8 mouse cellular contexts compared by ENCODE assay signal in the genomic region with DNA sequence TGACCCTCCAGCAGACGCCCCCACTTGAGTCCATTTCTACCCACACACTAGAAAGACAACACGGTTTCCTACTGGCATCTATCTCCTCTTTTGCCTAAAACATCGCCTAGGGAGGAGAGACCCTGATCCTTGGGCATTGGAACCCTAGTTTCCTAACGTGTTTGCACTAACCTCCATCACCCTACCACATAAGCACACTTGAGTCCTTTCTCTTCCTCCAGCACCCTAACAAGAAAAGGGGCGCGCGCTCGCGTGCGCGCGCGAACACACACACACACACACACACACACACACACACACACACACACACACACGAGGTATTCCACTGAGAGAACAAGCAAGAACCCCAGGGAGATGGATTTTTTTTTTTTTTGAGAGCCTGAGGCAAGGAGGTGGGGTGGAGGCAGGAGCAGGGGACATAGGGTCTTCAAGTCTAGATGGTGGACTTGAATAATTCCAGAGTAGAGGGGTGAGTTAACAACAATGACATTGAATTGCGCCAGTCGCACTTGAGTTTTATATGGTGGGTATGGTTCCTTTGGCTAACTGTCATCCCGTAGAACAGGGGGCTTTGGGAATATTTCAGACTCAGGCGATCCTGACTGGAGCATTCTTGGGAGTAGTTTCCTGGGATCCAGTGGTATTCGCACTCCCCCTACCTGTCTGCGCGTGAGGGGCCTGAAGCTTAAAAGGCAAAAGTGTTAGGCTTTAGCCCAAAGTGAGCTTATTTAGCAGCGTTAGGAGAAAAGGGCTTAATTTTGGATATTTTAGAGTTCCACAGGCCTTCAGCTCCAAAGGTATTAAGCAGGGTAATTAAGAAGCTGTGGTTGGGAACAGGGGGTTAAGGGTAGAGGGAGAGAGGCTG. TPM values are rescaled to one million over a fixed set of nuclear protein-coding genes. Genes with fewer than 3 reads are reported as not detected.
DNase-seq lines count a peak whose midpoint lies in the region; ATAC-seq and TF ChIP-seq lines count a peak whose summit lies in the region.

No protein-coding gene starts in this region.

- DNase-seq in heart, adult 8-10 months (ENCODE audit: low spot score) = no peak
- DNase-seq in brain, embryonic 14.5 days (ENCODE audit: low read depth) = peak; percentile 64
- no peak for DNase-seq in liver, postnatal 0 days
- DNase-seq in thymus, postnatal 0 days (ENCODE audit: low spot score) = no peak
- DNase-seq in kidney, postnatal 4 days = no peak

- no peaks in the 10 kb centered on the region for H3K27me3 ChIP-seq in heart, embryonic 11.5 days (ENCODE audit: control insufficient read depth, insufficient read depth, low read length)
- no peaks in the 10 kb centered on the region for H3K27me3 ChIP-seq in forebrain, embryonic 15.5 days
- H3K27me3 ChIP-seq in liver, postnatal 0 days (ENCODE audit: insufficient read depth, low read length) = no peaks in the 10 kb centered on the region
- no peaks in the 10 kb centered on the region for H3K27me3 ChIP-seq in stomach, embryonic 16.5 days (ENCODE audit: control insufficient read depth, insufficient read depth, low read length)

- H3K27ac ChIP-seq in heart, embryonic 11.5 days (ENCODE audit: low read depth, low read length) = no peak overlapping the region
- peak overlapping the region; percentile 72 for H3K27ac ChIP-seq in forebrain, embryonic 15.5 days (replicated peaks)
- no peak overlapping the region for H3K27ac ChIP-seq in liver, postnatal 0 days (ENCODE audit: low read depth)
- no peak overlapping the region for H3K27ac ChIP-seq in stomach, embryonic 16.5 days (ENCODE audit: low read length)

- 11% methylated on average over 22 of the region's 22 CpGs for WGBS in heart, embryonic 11.5 days (ENCODE audit: insufficient replicate concordance)
- WGBS in forebrain, embryonic 15.5 days = 25% methylated on average over 22 of the region's 22 CpGs
- WGBS in liver, postnatal 0 days (ENCODE audit: insufficient replicate concordance) = 16% methylated on average over 14 of the region's 22 CpGs
- 11% methylated on average over 22 of the region's 22 CpGs for WGBS in stomach, embryonic 16.5 days

- no peak for TF ChIP-seq EP300 in liver, postnatal 0 days (IDR thresholded peaks at IDR 0.05; ENCODE audit: low read depth)

- ATAC-seq in heart, embryonic 11.5 days (replicated peaks; ENCODE audit: insufficient number of reproducible peaks, low FRiP score, low TSS enrichment) = no peak
- peak; percentile 35 for ATAC-seq in forebrain, embryonic 15.5 days (replicated peaks)
- ATAC-seq in liver, postnatal 0 days = no peak
- ATAC-seq in stomach, embryonic 16.5 days (ENCODE audit: insufficient read depth, low FRiP score) = no peak

- no peaks in the 10 kb centered on the region for H3K4me1 ChIP-seq in heart, embryonic 11.5 days (ENCODE audit: control insufficient read depth, insufficient read depth, low read length)
- no peaks in the 10 kb centered on the region for H3K4me1 ChIP-seq in forebrain, embryonic 15.5 days
- no peaks in the 10 kb centered on the region for H3K4me1 ChIP-seq in liver, postnatal 0 days (ENCODE audit: insufficient read depth)
- no peaks in the 10 kb centered on the region for H3K4me1 ChIP-seq in stomach, embryonic 16.5 days (ENCODE audit: control insufficient read depth, insufficient read depth, low read length)

- no peak for TF ChIP-seq CTCF in brain, embryonic 14.5 days (IDR thresholded peaks at IDR 0.05; ENCODE audit: borderline replicate concordance, extremely low read depth, insufficient read depth, insufficient read length)
- TF ChIP-seq CTCF in liver, postnatal 0 days (IDR thresholded peaks at IDR 0.05; ENCODE audit: low read depth) = no peak

- peak overlapping the region; percentile 69 for H3K4me2 ChIP-seq in heart, embryonic 11.5 days
- peak overlapping the region; percentile 60 for H3K4me2 ChIP-seq in forebrain, embryonic 15.5 days (replicated peaks)
- H3K4me2 ChIP-seq in liver, postnatal 0 days (ENCODE audit: low read depth, low read length) = peak overlapping the region; percentile 22; the same call in 1 of the 2 replicates
- H3K4me2 ChIP-seq in stomach, embryonic 16.5 days (ENCODE audit: low read depth, low read length) = peak overlapping the region; percentile 62

- H3K4me3 ChIP-seq in heart, embryonic 11.5 days (ENCODE audit: low read depth, low read length) = peak overlapping the region; percentile 53
- H3K4me3 ChIP-seq in forebrain, embryonic 15.5 days = peak overlapping the region; percentile 49
- H3K4me3 ChIP-seq in liver, postnatal 0 days (ENCODE audit: low read depth, low read length) = no peak overlapping the region
- H3K4me3 ChIP-seq in stomach, embryonic 16.5 days (replicated peaks; ENCODE audit: low read length) = peak overlapping the region; percentile 45

- H3K9ac ChIP-seq in heart, embryonic 11.5 days (ENCODE audit: low read depth, low read length) = no peak overlapping the region
- H3K9ac ChIP-seq in forebrain, embryonic 15.5 days (replicated peaks) = peak overlapping the region; percentile 50
- H3K9ac ChIP-seq in liver, postnatal 0 days (replicated peaks) = no peak overlapping the region
- H3K9ac ChIP-seq in stomach, embryonic 16.5 days (ENCODE audit: low read length) = 0 out of 2 replicates have a peak overlapping the region, but pooled peaks have one; percentile 31

- no peaks in the 10 kb centered on the region for H3K36me3 ChIP-seq in heart, embryonic 11.5 days (ENCODE audit: control insufficient read depth, insufficient read depth, low read length)
- no peaks in the 10 kb centered on the region for H3K36me3 ChIP-seq in forebrain, embryonic 15.5 days
- no peaks in the 10 kb centered on the region for H3K36me3 ChIP-seq in liver, postnatal 0 days (replicated peaks; ENCODE audit: insufficient read depth, low read length)
- H3K36me3 ChIP-seq in stomach, embryonic 16.5 days (ENCODE audit: control insufficient read depth, insufficient read depth, low read length) = no peaks in the 10 kb centered on the region

- H3K9me3 ChIP-seq in heart, embryonic 11.5 days (replicated peaks; ENCODE audit: control insufficient read depth, low read length) = no peaks in the 10 kb centered on the region
- no peaks in the 10 kb centered on the region for H3K9me3 ChIP-seq in forebrain, embryonic 15.5 days
- no peaks in the 10 kb centered on the region for H3K9me3 ChIP-seq in liver, postnatal 0 days (ENCODE audit: low read length)
- H3K9me3 ChIP-seq in stomach, embryonic 16.5 days (replicated peaks; ENCODE audit: control insufficient read depth, low read length) = no peaks in the 10 kb centered on the region

- TF ChIP-seq POLR2A in brain, embryonic 14.5 days (IDR thresholded peaks at IDR 0.05; ENCODE audit: borderline replicate concordance, extremely low read depth, insufficient read depth, insufficient read length, poor library complexity, severe bottlenecking) = no peak

RNA-seq across cellular contexts. Expression of a gene that starts 0.6 kb away (rescaled TPM):
- polyA plus RNA-seq in heart, embryonic 11.5 days (2014; fragmentation: Nextera tagmentation; extraction: Ambion mirVana) = 7.2 and 10.0 TPM in 2 replicates
- total RNA-seq in heart, adult 8-10 months (2022) = under 1 TPM; 0.22 to 0.78 (median 0.54) TPM
- 1.9 and 3.3 TPM in 2 replicates for polyA plus RNA-seq in brain, embryonic 14.5 days (2012; rRNA removed)
- 9.4 and 11.5 TPM in 2 replicates for polyA plus RNA-seq in forebrain, embryonic 15.5 days (2015; fragmentation: Nextera tagmentation; extraction: Ambion mirVana)
- polyA plus RNA-seq in liver, postnatal 0 days (2015; fragmentation: Nextera tagmentation; extraction: Ambion mirVana) = 0.02 and 0.05 TPM in 2 replicates
- 2.1 and 2.5 TPM in 2 replicates for polyA plus RNA-seq in stomach, embryonic 16.5 days (2015; fragmentation: Nextera tagmentation; extraction: Ambion mirVana)
- polyA plus RNA-seq in thymus, postnatal 0 days (2015; fragmentation: Nextera tagmentation; extraction: Ambion mirVana) = 0.04 TPM in 2 replicates

Comparison
In these comparisons a context has a peak if more than half of its experiments do, and no peak if none do; other contexts are left out.
1. H3K9ac ChIP-seq: peak in forebrain, embryonic 15.5 days (single experiment) and stomach, embryonic 16.5 days (single experiment); none in heart, embryonic 11.5 days (single experiment) and liver, postnatal 0 days (single experiment).
2. Peak in every context shown above with its lines, with median percentiles within 50 percentile points of each other: H3K4me2 ChIP-seq.